Comparison of ENCODE assay signal across 8 mouse cellular contexts in genomic region chr8:46281536-46281935, GRCm38 (mm10). TPM values are rescaled to one million over a fixed set of nuclear protein-coding genes. Genes with fewer than 3 reads are reported as not detected.
DNase-seq lines count a peak whose midpoint lies in the region; ATAC-seq lines count a peak whose summit lies in the region.

No protein-coding gene starts in this region.

- no peak overlapping the region for H3K4me2 ChIP-seq in neural tube, embryonic 15.5 days
- no peak overlapping the region for H3K4me2 ChIP-seq in liver, embryonic 13.5 days

- H3K4me1 ChIP-seq in neural tube, embryonic 15.5 days: no peaks in the 10 kb centered on the region
- H3K4me1 ChIP-seq in liver, embryonic 13.5 days (replicated peaks): no peaks in the 10 kb centered on the region

- no peaks in the 10 kb centered on the region for H3K27me3 ChIP-seq in neural tube, embryonic 15.5 days (replicated peaks)
- peaks cover 6% of the 10 kb centered on the region; the same call in 1 of the 2 replicates for H3K27me3 ChIP-seq in liver, embryonic 13.5 days

- ATAC-seq in neural tube, embryonic 15.5 days (ENCODE audit: low FRiP score): no peak
- ATAC-seq in liver, embryonic 13.5 days (ENCODE audit: low read depth): no peak

- H3K9ac ChIP-seq in neural tube, embryonic 15.5 days (replicated peaks): no peak overlapping the region
- H3K9ac ChIP-seq in liver, embryonic 13.5 days: no peak overlapping the region

- no peak overlapping the region for H3K27ac ChIP-seq in neural tube, embryonic 15.5 days (replicated peaks)
- H3K27ac ChIP-seq in liver, embryonic 13.5 days: no peak overlapping the region

- H3K9me3 ChIP-seq in neural tube, embryonic 15.5 days (replicated peaks): no peaks in the 10 kb centered on the region
- no peaks in the 10 kb centered on the region for H3K9me3 ChIP-seq in liver, embryonic 13.5 days (replicated peaks)

- H3K36me3 ChIP-seq in neural tube, embryonic 15.5 days: no peaks in the 10 kb centered on the region
- H3K36me3 ChIP-seq in liver, embryonic 13.5 days: no peaks in the 10 kb centered on the region

- WGBS in neural tube, embryonic 15.5 days: 11% methylated on average over 13 of the region's 13 CpGs
- 7% methylated on average over 13 of the region's 13 CpGs for WGBS in liver, embryonic 13.5 days (ENCODE audit: insufficient replicate concordance)

- H3K4me3 ChIP-seq in neural tube, embryonic 15.5 days (replicated peaks): no peak overlapping the region
- H3K4me3 ChIP-seq in liver, embryonic 13.5 days (replicated peaks): no peak overlapping the region

- DNase-seq in neural tube, embryonic 10.5 days (ENCODE audit: extremely low spot score, low spot score): peak; percentile 59
- peak; percentile 33 for DNase-seq in c-Kit-negative CD71-positive TER-119-positive erythroid progenitor cells, embryonic 14.5 days (ENCODE audit: low read depth, low spot score)
- DNase-seq in frontal cortex, postnatal 10 days (ENCODE audit: low spot score in 2 of 2): peak; percentile 19 to 55
- peak; percentile 72 for DNase-seq in kidney, adult 9 months
- DNase-seq in liver, embryonic 13.5 days: peak; percentile 28
- DNase-seq in retina, postnatal 7 days (ENCODE audit: low read depth, low spot score): peak; percentile 34
- peak; percentile 69 for DNase-seq in urinary bladder, postnatal 25 days (ENCODE audit: low spot score)

RNA-seq across cellular contexts. Expression of gene Helt, which starts 12.9 kb away (rescaled TPM):
- not detected in 2 replicates for polyA plus RNA-seq in neural tube, embryonic 15.5 days (2015; fragmentation: Nextera tagmentation; extraction: Ambion mirVana)
- 0.08 TPM in 1 of 2 replicates, not detected in the other for polyA plus RNA-seq in liver, embryonic 13.5 days (2015; fragmentation: Nextera tagmentation; extraction: Ambion mirVana)
